Mouse (Mus musculus) lung, postnatal 0 days (tissue): ENCODE data around the gene Cfap97d2. TPM values are rescaled to one million over a fixed set of nuclear protein-coding genes. Genes with fewer than 3 reads are reported as not detected.
"Not testable (repeated sequence)": the region's sequence is repeated elsewhere in the genome, so short reads cannot be mapped to it uniquely, and the experiment has no call there.

Experiments used
- ATAC-seq: fragments of 200-750 bp; cut with Nextera tagmentation; 2 replicates; pipeline ENCODE4 v1.8.0; 2017; ENCODE audit warnings: moderate library complexity
- DNase-seq: peaks from one replicate; pipeline ENCODE4 v3.0.0-alpha.2; 2016; ENCODE audit warnings: low spot score
- H3K27ac ChIP-seq: fragments of 300-500 bp; sonication (generic); 2 replicates; pipeline ENCODE4 v1.5.1; 2014; ENCODE audit warnings: antibody characterized with exemption, mild to moderate bottlenecking, low read length, mixed read lengths
- H3K27me3 ChIP-seq: fragments of 300-500 bp; sonication (generic); replicated peaks from 2 replicates; pipeline ENCODE4 v1.6.1; 2014; ENCODE audit warnings: low read length, mixed read lengths; ENCODE audit not compliant: insufficient read depth
- H3K36me3 ChIP-seq: fragments of 300-500 bp; sonication (generic); 2 replicates; pipeline ENCODE4 v1.6.1; 2014; ENCODE audit warnings: low read length, mixed read lengths; ENCODE audit not compliant: insufficient read depth
- H3K4me1 ChIP-seq: fragments of 300-500 bp; sonication (generic); 2 replicates; pipeline ENCODE4 v1.6.1; 2014; ENCODE audit warnings: antibody characterized with exemption, low read depth, low read length, mixed read lengths; ENCODE audit not compliant: insufficient read depth
- H3K4me2 ChIP-seq: fragments of 300-500 bp; sonication (generic); replicated peaks from 2 replicates; pipeline ENCODE4 v1.6.1; 2014; ENCODE audit warnings: low read depth, mild to moderate bottlenecking, low read length, moderate library complexity, mixed read lengths
- H3K4me3 ChIP-seq: fragments of 300-500 bp; sonication (generic); 2 replicates; pipeline ENCODE4 v1.5.1; 2014; ENCODE audit warnings: low read depth, low read length
- H3K9ac ChIP-seq: fragments of 300-500 bp; sonication (generic); replicated peaks from 2 replicates; pipeline ENCODE4 v1.6.1; 2014; ENCODE audit warnings: low read depth, mild to moderate bottlenecking
- H3K9me3 ChIP-seq: fragments of 300-500 bp; sonication (generic); 2 replicates; pipeline ENCODE4 v1.6.1; 2016; ENCODE audit warnings: low read length, mixed read lengths
- CTCF ChIP-seq: IDR thresholded peaks from 2 replicates; pipeline ENCODE4 v1.5.1; 2016; ENCODE audit warnings: antibody characterized with exemption, mild to moderate bottlenecking
- EP300 ChIP-seq: IDR thresholded peaks from 2 replicates; pipeline ENCODE4 v1.6.1; 2016; ENCODE audit warnings: antibody characterized with exemption, mild to moderate bottlenecking, control low read depth
- WGBS: fragments of 180-500 bp; shearing (Covaris S2); extraction: QIAGEN DNeasy Blood & Tissue Kit; methylation state at CpG from one replicate; pipeline ENCODE4 v1.1.7; 2014; 5-methylcytosine and 5-hydroxymethylcytosine counted together
- polyA plus RNA-seq: library from polyadenylated mRNA; unstranded; fragments of >200 nt; fragmentation: Nextera tagmentation; extraction: Ambion mirVana; gene quantifications from 2 replicates; pipeline ENCODE4 v1.2.1, GENCODE M21; 2015

The Cfap97d2 gene
- polyA plus RNA-seq, 1 experiment from 2014 or later = 1.1 TPM

- H3K4me1 ChIP-seq = no peaks in the 10 kb centered on the region; the same call in 1 of the 2 replicates
- no peaks in the 10 kb centered on the region for H3K9me3 ChIP-seq
- no peak for ATAC-seq
- H3K36me3 ChIP-seq = no peaks in the 10 kb centered on the region
- no peak overlapping the region for H3K4me3 ChIP-seq
- TF ChIP-seq EP300 (no peak), CTCF (no peak)
- no peak overlapping the region for H3K4me2 ChIP-seq
- 58% methylated on average over 7 of the region's 7 CpGs for WGBS
- no peaks in the 10 kb centered on the region for H3K27me3 ChIP-seq
- peak overlapping the region; percentile 60; the same call in 1 of the 2 replicates for H3K27ac ChIP-seq
- no peak overlapping the region for H3K9ac ChIP-seq
- DNase-seq = no peak
Measured at GRCm38 (mm10) chr8:13740817-13741613, 35.3 kb downstream of the Cfap97d2 start.

DNA sequence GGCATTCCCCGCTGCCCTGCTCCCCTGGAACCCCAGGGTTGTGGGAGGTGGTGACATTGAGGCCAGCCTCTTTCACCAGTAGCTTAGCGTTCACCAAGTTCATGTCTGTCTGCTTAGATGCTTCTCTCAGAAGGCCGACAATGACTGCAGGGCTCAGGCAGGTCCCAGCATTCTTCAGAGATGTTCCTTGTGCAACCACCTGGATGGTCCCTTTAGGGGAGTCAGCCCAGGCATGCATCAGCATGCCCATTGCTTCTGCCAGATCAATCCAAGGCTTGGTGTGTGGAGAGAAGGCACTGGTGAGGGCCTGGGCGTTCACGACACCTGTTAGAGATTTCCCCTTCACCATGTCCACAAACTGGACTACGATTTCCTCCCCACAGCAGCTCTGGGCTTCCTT lies 40.5 kb downstream of the Cfap97d2 start:
- not testable (repeated sequence) for H3K9ac ChIP-seq, H3K4me1 ChIP-seq, H3K27ac ChIP-seq, H3K36me3 ChIP-seq, H3K9me3 ChIP-seq, ATAC-seq, DNase-seq, H3K4me3 ChIP-seq, H3K4me2 ChIP-seq, H3K27me3 ChIP-seq
- 80% methylated on average over 2 of the region's 6 CpGs for WGBS

- 20% methylated on average over 3 of the region's 3 CpGs for WGBS
- no peak overlapping the region for H3K9ac ChIP-seq
- ATAC-seq = no peak
- no peaks in the 10 kb centered on the region for H3K9me3 ChIP-seq
- TF ChIP-seq EP300 = no peak
- no peak for TF ChIP-seq CTCF
- H3K4me3 ChIP-seq = no peak overlapping the region
- no peak overlapping the region for H3K4me2 ChIP-seq
- no peak for DNase-seq
- H3K27me3 ChIP-seq = no peaks in the 10 kb centered on the region
- H3K27ac ChIP-seq = no peak overlapping the region
- no peaks in the 10 kb centered on the region for H3K4me1 ChIP-seq
- no peaks in the 10 kb centered on the region for H3K36me3 ChIP-seq
Measured at GRCm38 (mm10) chr8:13747626-13748025, 41.9 kb downstream of the Cfap97d2 start.

DNA sequence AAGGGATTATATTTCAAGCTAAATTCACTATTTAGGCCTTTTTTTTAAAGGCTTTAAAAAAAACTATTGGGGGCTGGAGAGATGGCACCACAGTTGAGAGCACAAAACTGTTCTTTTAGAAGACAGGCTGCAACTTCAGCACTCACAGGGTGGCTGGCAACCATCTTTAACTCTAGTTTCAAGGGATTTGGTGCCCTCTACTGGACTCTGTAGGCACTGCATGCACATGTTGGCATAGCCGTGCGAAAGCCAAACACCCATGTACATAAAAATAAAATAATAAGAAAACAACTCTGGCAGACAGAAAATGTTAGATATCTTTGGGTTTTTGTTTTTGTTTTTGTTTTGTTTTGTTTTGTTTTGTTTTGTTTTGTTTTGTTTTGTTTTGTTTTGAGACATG lies 48.0 kb downstream of the Cfap97d2 start:
- Histone ChIP-seq H3K27ac (no peak overlapping the region), H3K4me3 (no peak overlapping the region), H3K9ac (no peak overlapping the region), H3K36me3 (no peaks in the 10 kb centered on the region), H3K4me1 (no peaks in the 10 kb centered on the region), H3K27me3 (no peaks in the 10 kb centered on the region), H3K4me2 (no peak overlapping the region), H3K9me3 (no peaks in the 10 kb centered on the region)
- DNase-seq (peak; percentile 81), ATAC-seq (no peak)
- TF ChIP-seq CTCF = peak; percentile 89
- TF ChIP-seq EP300 = no peak
- WGBS = 39% methylated on average over 2 of the region's 2 CpGs

GRCm38 (mm10) chr8:13756480-13756879 lies 50.8 kb downstream of the Cfap97d2 start:
- no peaks in the 10 kb centered on the region for H3K9me3 ChIP-seq
- no peak overlapping the region for H3K9ac ChIP-seq
- H3K4me3 ChIP-seq = no peak overlapping the region
- peaks cover 8% of the 10 kb centered on the region; the same call in 1 of the 2 replicates for H3K36me3 ChIP-seq
- 34% methylated on average over 7 of the region's 7 CpGs for WGBS
- H3K27ac ChIP-seq = peak overlapping the region; percentile 94; the same call in 1 of the 2 replicates
- H3K4me2 ChIP-seq = 0 out of 2 replicates have a peak overlapping the region, but pooled peaks have one; percentile 3
- no peaks in the 10 kb centered on the region for H3K27me3 ChIP-seq
- TF ChIP-seq EP300 (0 out of 2 replicates have a peak, but pooled peaks have one; percentile 19), CTCF (no peak)
- ATAC-seq = peak; percentile 32
- no peaks in the 10 kb centered on the region for H3K4me1 ChIP-seq
- no peak for DNase-seq

DNA sequence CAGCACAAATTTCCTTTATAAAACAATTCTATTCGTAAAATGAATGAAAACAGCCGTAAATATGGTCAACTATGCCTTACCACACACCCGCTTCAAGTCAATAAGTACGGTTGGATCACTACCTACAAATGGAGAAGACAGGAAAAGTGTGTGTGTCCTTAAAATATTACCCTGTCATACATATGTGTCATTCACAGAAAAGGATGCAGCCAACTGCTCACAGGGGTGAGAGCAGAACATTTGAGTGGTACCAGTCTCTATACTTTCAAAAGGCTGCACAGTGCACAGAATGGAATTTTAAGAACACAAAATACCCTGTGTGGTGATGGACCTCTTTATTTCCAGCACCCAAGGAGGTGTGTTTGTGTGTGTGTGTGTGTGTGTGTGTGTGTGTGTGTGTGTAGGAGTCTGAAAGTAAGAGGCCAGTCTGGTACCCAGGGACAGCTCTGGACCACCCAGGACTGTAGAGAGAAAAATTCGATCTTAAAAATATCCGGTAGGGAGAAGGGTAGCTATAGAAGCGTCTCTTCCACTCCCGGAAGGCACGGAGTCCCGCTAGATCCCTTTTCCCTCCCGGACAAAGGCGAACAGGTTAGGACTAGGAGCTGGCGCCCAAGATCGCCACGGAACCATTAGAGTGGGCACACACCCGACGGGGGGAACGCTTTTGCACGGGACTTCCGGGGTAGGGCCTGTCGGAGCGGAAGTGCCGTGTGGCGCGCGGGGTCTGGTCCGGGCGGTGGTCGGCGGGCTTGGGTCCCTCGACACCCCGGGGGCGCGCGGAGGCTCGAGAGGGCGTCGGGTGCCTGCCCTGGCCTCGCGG lies 51.5 kb downstream of the Cfap97d2 start, which contains the start of gene Cdc16:
Gene Cdc16 (plus strand): TSS at position 695 of the 823 bp plus-strand sequence.
- Histone ChIP-seq H3K4me2 (peak within 1 kb of the TSS; percentile 76), H3K9me3 (no peaks in the 10 kb centered on the region), H3K4me1 (no peaks in the 10 kb centered on the region), H3K27me3 (no peaks in the 10 kb centered on the region), H3K4me3 (peak within 1 kb of the TSS; percentile 99), H3K9ac (peak within 1 kb of the TSS; percentile 92), H3K36me3 (peaks cover 11% of the 10 kb centered on the region; the same call in 1 of the 2 replicates), H3K27ac (peak within 1 kb of the TSS; percentile 94)
- 9% methylated on average over 23 of the region's 40 CpGs for WGBS
- DNase-seq (peak; percentile 88), ATAC-seq (peak; percentile 94)
- TF ChIP-seq CTCF = no peak
- TF ChIP-seq EP300 = no peak
